Mouse (Mus musculus): Measurements from ENCODE around the gene Safb2. TPM values are rescaled to one million over a fixed set of nuclear protein-coding genes. Genes with fewer than 3 reads are reported as not detected.

Gene Safb2
- polyA plus RNA-seq, 1 experiment, result 339 TPM

- WGBS, result 94% methylated on average over 28 of the region's 28 CpGs
- TF ChIP-seq POLR2A (IDR thresholded peaks at IDR 0.05; ENCODE audit: insufficient read depth, low read depth, low read length), result no peak
- TF ChIP-seq CTCF (IDR thresholded peaks at IDR 0.05; ENCODE audit: insufficient read depth, low read depth, low read length), result no peak
These were observed 19.0 kb upstream of the Safb2 start for GRCm38 (mm10) chr17:56603186-56604069.

GRCm38 (mm10) chr17:56593527-56594271, 9.3 kb upstream of the Safb2 start:
- Histone ChIP-seq H3K4me3 (ENCODE audit: insufficient read depth, low read depth, low read length) (no peak overlapping the region), H3K27ac (ENCODE audit: insufficient read depth, low read depth, low read length) (no peak overlapping the region), H3K4me1 (ENCODE audit: control insufficient read depth, insufficient read depth, low read length) (peaks cover 28% of the 10 kb centered on the region)
- TF ChIP-seq CTCF (IDR thresholded peaks at IDR 0.05; ENCODE audit: insufficient read depth, low read depth, low read length), result no peak
- no peak for TF ChIP-seq POLR2A (IDR thresholded peaks at IDR 0.05; ENCODE audit: insufficient read depth, low read depth, low read length)
- 60% methylated on average over 8 of the region's 8 CpGs for WGBS

More at GRCm38 (mm10) chr17:56603186-56604069, 19.0 kb upstream of the Safb2 start:
- H3K4me1 ChIP-seq (ENCODE audit: control insufficient read depth, insufficient read depth, low read length), result peaks cover 5% of the 10 kb centered on the region
- H3K4me3 ChIP-seq (ENCODE audit: insufficient read depth, low read depth, low read length), result no peak overlapping the region
- H3K27ac ChIP-seq (ENCODE audit: insufficient read depth, low read depth, low read length), result no peak overlapping the region

- no peak for TF ChIP-seq CTCF (IDR thresholded peaks at IDR 0.05; ENCODE audit: insufficient read depth, low read depth, low read length)
- TF ChIP-seq POLR2A (IDR thresholded peaks at IDR 0.05; ENCODE audit: insufficient read depth, low read depth, low read length), result no peak
- Histone ChIP-seq H3K27ac (ENCODE audit: insufficient read depth, low read depth, low read length) (no peak overlapping the region), H3K4me3 (ENCODE audit: insufficient read depth, low read depth, low read length) (no peak overlapping the region), H3K4me1 (ENCODE audit: control insufficient read depth, insufficient read depth, low read length) (peaks cover 26% of the 10 kb centered on the region)
These were observed 8.2 kb upstream of the Safb2 start for GRCm38 (mm10) chr17:56592553-56592952.

GRCm38 (mm10) chr17:56588921-56589320, 4.5 kb upstream of the Safb2 start:
- no peak for TF ChIP-seq CTCF (IDR thresholded peaks at IDR 0.05; ENCODE audit: insufficient read depth, low read depth, low read length)
- no peak for TF ChIP-seq POLR2A (IDR thresholded peaks at IDR 0.05; ENCODE audit: insufficient read depth, low read depth, low read length)
- peaks cover 27% of the 10 kb centered on the region for H3K4me1 ChIP-seq (ENCODE audit: control insufficient read depth, insufficient read depth, low read length)
- no peak overlapping the region for H3K27ac ChIP-seq (ENCODE audit: insufficient read depth, low read depth, low read length)
- WGBS, result 88% methylated on average over 4 of the region's 4 CpGs
- H3K4me3 ChIP-seq (ENCODE audit: insufficient read depth, low read depth, low read length), result no peak overlapping the region

GRCm38 (mm10) chr17:56587773-56588172, 3.4 kb upstream of the Safb2 start:
- H3K27ac ChIP-seq (ENCODE audit: insufficient read depth, low read depth, low read length), result no peak overlapping the region
- no peak overlapping the region for H3K4me3 ChIP-seq (ENCODE audit: insufficient read depth, low read depth, low read length)
- TF ChIP-seq CTCF (IDR thresholded peaks at IDR 0.05; ENCODE audit: insufficient read depth, low read depth, low read length), result no peak
- no peak for TF ChIP-seq POLR2A (IDR thresholded peaks at IDR 0.05; ENCODE audit: insufficient read depth, low read depth, low read length)
- 31% methylated on average over 1 of the region's 1 CpGs for WGBS
- H3K4me1 ChIP-seq (ENCODE audit: control insufficient read depth, insufficient read depth, low read length), result peaks cover 20% of the 10 kb centered on the region

GRCm38 (mm10) chr17:56585171-56585821, 911 bp upstream of the Safb2 start:
- Histone ChIP-seq H3K27ac (ENCODE audit: insufficient read depth, low read depth, low read length) (peak overlapping the region; percentile 90), H3K4me3 (ENCODE audit: insufficient read depth, low read depth, low read length) (peak overlapping the region; percentile 89), H3K4me1 (ENCODE audit: control insufficient read depth, insufficient read depth, low read length) (peaks cover 29% of the 10 kb centered on the region)
- TF ChIP-seq CTCF (IDR thresholded peaks at IDR 0.05; ENCODE audit: insufficient read depth, low read depth, low read length) (no peak), POLR2A (IDR thresholded peaks at IDR 0.05; ENCODE audit: insufficient read depth, low read depth, low read length) (no peak; the same call in 1 of the 2 replicates)
- under 1% methylated on average over 61 of the region's 61 CpGs for WGBS

- Histone ChIP-seq H3K27ac (ENCODE audit: insufficient read depth, low read depth, low read length) (peak overlapping the region; percentile 85), H3K4me3 (ENCODE audit: insufficient read depth, low read depth, low read length) (peak overlapping the region; percentile 75), H3K4me1 (ENCODE audit: control insufficient read depth, insufficient read depth, low read length) (peaks cover 24% of the 10 kb centered on the region)
- WGBS, result 1% methylated on average over 33 of the region's 33 CpGs
- TF ChIP-seq POLR2A (IDR thresholded peaks at IDR 0.05; ENCODE audit: insufficient read depth, low read depth, low read length) (no peak), CTCF (IDR thresholded peaks at IDR 0.05; ENCODE audit: insufficient read depth, low read depth, low read length) (no peak)
These were observed 651 bp downstream of the Safb2 start for GRCm38 (mm10) chr17:56583611-56584256.

GRCm38 (mm10) chr17:56583071-56583470, 1.3 kb downstream of the Safb2 start:
- Histone ChIP-seq H3K27ac (ENCODE audit: insufficient read depth, low read depth, low read length) (no peak overlapping the region), H3K4me3 (ENCODE audit: insufficient read depth, low read depth, low read length) (peak overlapping the region; percentile 75), H3K4me1 (ENCODE audit: control insufficient read depth, insufficient read depth, low read length) (peaks cover 24% of the 10 kb centered on the region)
- WGBS, result 41% methylated on average over 1 of the region's 1 CpGs
- TF ChIP-seq CTCF (IDR thresholded peaks at IDR 0.05; ENCODE audit: insufficient read depth, low read depth, low read length) (no peak), POLR2A (IDR thresholded peaks at IDR 0.05; ENCODE audit: insufficient read depth, low read depth, low read length) (no peak)

All from olfactory bulb, adult 2 months (tissue).